Mouse (Mus musculus): ENCODE results near the gene Nav2. TPM values are rescaled to one million over a fixed set of nuclear protein-coding genes. Genes with fewer than 3 reads are reported as not detected.

Nav2 gene
- polyA plus RNA-seq, 1 experiment from 2014 or later = 28.1 TPM

- 51% methylated on average over 7 of the region's 7 CpGs for WGBS
- Histone ChIP-seq H3K4me2 (no peak overlapping the region), H3K27ac (ENCODE audit: poor library complexity, severe bottlenecking) (no peak overlapping the region), H3K36me3 (no peaks in the 10 kb centered on the region), H3K9me3 (replicated peaks) (no peaks in the 10 kb centered on the region), H3K27me3 (replicated peaks) (no peaks in the 10 kb centered on the region), H3K4me1 (replicated peaks) (peaks cover 31% of the 10 kb centered on the region), H3K9ac (no peak overlapping the region), H3K4me3 (no peak overlapping the region)
- ATAC-seq (ENCODE audit: insufficient number of reproducible peaks, low FRiP score) = no peak
Observed at GRCm38 (mm10) chr7:49006886-49007285, 98.4 kb downstream of the Nav2 start.

DNA sequence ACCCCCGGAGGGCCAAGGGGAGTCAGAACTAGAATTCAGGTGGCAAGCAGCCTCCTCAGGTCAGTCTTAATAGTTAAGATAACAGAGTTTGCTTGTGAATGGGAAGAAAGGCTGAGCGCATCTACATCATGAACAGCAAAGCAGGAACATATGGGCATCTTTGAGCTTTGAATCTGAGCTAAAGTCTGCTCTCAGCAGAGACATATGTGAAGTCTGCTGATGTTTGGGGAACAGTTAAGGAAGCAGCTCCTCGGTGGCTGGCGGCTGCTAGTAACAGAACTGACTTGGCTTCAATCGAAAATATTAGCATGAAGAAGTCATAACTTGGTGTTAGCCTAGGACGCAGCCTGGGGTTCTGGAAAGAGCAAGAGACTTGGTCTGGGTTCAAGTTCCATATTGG lies 102.2 kb downstream of the Nav2 start:
- no peak for ATAC-seq (ENCODE audit: insufficient number of reproducible peaks, low FRiP score)
- Histone ChIP-seq H3K9ac (no peak overlapping the region), H3K27ac (ENCODE audit: poor library complexity, severe bottlenecking) (no peak overlapping the region), H3K9me3 (replicated peaks) (no peaks in the 10 kb centered on the region), H3K4me2 (no peak overlapping the region), H3K4me3 (no peak overlapping the region), H3K27me3 (replicated peaks) (no peaks in the 10 kb centered on the region), H3K4me1 (replicated peaks) (0 out of 2 replicates have a peak, but pooled peaks cover 14% of the 10 kb centered on the region), H3K36me3 (no peaks in the 10 kb centered on the region)
- 88% methylated on average over 6 of the region's 6 CpGs for WGBS

- WGBS = 52% methylated on average over 1 of the region's 1 CpGs
- Histone ChIP-seq H3K27ac (ENCODE audit: poor library complexity, severe bottlenecking) (no peak overlapping the region), H3K4me3 (no peak overlapping the region), H3K27me3 (replicated peaks) (no peaks in the 10 kb centered on the region), H3K9ac (no peak overlapping the region), H3K36me3 (no peaks in the 10 kb centered on the region), H3K4me2 (no peak overlapping the region), H3K4me1 (replicated peaks) (0 out of 2 replicates have a peak, but pooled peaks cover 7% of the 10 kb centered on the region), H3K9me3 (replicated peaks) (no peaks in the 10 kb centered on the region)
- no peak for ATAC-seq (ENCODE audit: insufficient number of reproducible peaks, low FRiP score)
Observed at GRCm38 (mm10) chr7:49012027-49012426, 103.5 kb downstream of the Nav2 start.

GRCm38 (mm10) chr7:49014480-49014879 lies 106.0 kb downstream of the Nav2 start:
- Histone ChIP-seq H3K4me2 (no peak overlapping the region), H3K4me1 (replicated peaks) (0 out of 2 replicates have a peak, but pooled peaks cover 5% of the 10 kb centered on the region), H3K9ac (no peak overlapping the region), H3K27ac (ENCODE audit: poor library complexity, severe bottlenecking) (no peak overlapping the region), H3K4me3 (no peak overlapping the region), H3K36me3 (no peaks in the 10 kb centered on the region), H3K27me3 (replicated peaks) (no peaks in the 10 kb centered on the region), H3K9me3 (replicated peaks) (no peaks in the 10 kb centered on the region)
- ATAC-seq (ENCODE audit: insufficient number of reproducible peaks, low FRiP score) = no peak
- 79% methylated on average over 10 of the region's 10 CpGs for WGBS

DNA sequence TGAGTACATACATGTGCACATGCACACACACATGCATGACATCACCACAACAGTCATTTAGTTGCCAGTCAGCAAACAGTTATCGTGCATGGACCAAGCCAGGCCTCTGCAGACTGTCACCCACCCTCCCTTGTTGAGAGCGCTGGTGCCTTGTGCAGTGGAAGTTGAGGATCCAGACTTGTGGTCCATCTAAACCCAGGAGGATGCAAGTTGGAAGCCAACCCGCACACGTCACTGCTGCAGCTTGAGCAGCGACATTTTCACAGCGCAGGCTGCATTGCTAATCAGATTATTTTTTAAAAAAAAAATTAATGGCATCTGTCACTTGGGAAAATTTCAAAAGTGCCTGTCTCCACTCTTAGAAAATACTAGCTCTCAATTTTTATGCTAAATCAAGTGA lies 106.8 kb downstream of the Nav2 start:
- no peak for ATAC-seq (ENCODE audit: insufficient number of reproducible peaks, low FRiP score)
- Histone ChIP-seq H3K9ac (no peak overlapping the region), H3K4me3 (no peak overlapping the region), H3K9me3 (replicated peaks) (no peaks in the 10 kb centered on the region), H3K27ac (ENCODE audit: poor library complexity, severe bottlenecking) (no peak overlapping the region), H3K4me2 (no peak overlapping the region), H3K27me3 (replicated peaks) (no peaks in the 10 kb centered on the region), H3K4me1 (replicated peaks) (0 out of 2 replicates have a peak, but pooled peaks cover 5% of the 10 kb centered on the region), H3K36me3 (no peaks in the 10 kb centered on the region)
- 87% methylated on average over 6 of the region's 6 CpGs for WGBS

GRCm38 (mm10) chr7:49016088-49016487 lies 107.6 kb downstream of the Nav2 start:
- ATAC-seq (ENCODE audit: insufficient number of reproducible peaks, low FRiP score) = no peak
- Histone ChIP-seq H3K4me2 (no peak overlapping the region), H3K27me3 (replicated peaks) (no peaks in the 10 kb centered on the region), H3K9me3 (replicated peaks) (no peaks in the 10 kb centered on the region), H3K36me3 (no peaks in the 10 kb centered on the region), H3K4me1 (replicated peaks) (0 out of 2 replicates have a peak, but pooled peaks cover 5% of the 10 kb centered on the region), H3K27ac (ENCODE audit: poor library complexity, severe bottlenecking) (no peak overlapping the region), H3K9ac (no peak overlapping the region), H3K4me3 (no peak overlapping the region)
- 57% methylated on average over 2 of the region's 2 CpGs for WGBS

DNA sequence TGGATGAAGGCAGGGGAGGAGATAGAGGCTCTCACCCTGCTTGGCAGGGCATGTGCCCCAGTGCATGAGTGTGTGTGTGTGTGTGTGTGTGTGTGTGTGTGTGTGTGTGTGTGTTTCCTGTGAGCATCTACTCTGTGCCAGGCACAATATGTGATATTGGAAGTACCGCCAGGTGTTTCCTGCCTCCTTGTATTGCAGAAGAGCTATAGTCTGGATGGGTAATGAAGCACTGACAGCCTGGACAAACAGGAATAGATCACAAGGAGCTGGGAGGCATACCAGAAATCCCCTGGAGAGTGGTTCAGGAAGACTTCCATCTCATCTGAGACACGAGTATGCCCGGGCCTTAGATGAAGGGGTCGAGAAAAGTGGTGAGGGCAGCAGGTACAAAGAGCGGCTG lies 109.3 kb downstream of the Nav2 start:
- H3K9me3 ChIP-seq (replicated peaks) = no peaks in the 10 kb centered on the region
- H3K4me3 ChIP-seq = no peak overlapping the region
- no peak overlapping the region for H3K27ac ChIP-seq (ENCODE audit: poor library complexity, severe bottlenecking)
- H3K27me3 ChIP-seq (replicated peaks) = no peaks in the 10 kb centered on the region
- WGBS = 71% methylated on average over 5 of the region's 5 CpGs
- 0 out of 2 replicates have a peak, but pooled peaks cover 2% of the 10 kb centered on the region for H3K4me1 ChIP-seq (replicated peaks)
- H3K9ac ChIP-seq = no peak overlapping the region
- no peaks in the 10 kb centered on the region for H3K36me3 ChIP-seq
- ATAC-seq (ENCODE audit: insufficient number of reproducible peaks, low FRiP score) = no peak
- H3K4me2 ChIP-seq = no peak overlapping the region

GRCm38 (mm10) chr7:49018478-49018914 lies 110.0 kb downstream of the Nav2 start:
- no peak overlapping the region for H3K4me2 ChIP-seq
- no peak overlapping the region for H3K9ac ChIP-seq
- no peak for ATAC-seq (ENCODE audit: insufficient number of reproducible peaks, low FRiP score)
- no peaks in the 10 kb centered on the region for H3K9me3 ChIP-seq (replicated peaks)
- H3K4me1 ChIP-seq (replicated peaks) = no peaks in the 10 kb centered on the region
- no peak overlapping the region for H3K4me3 ChIP-seq
- 62% methylated on average over 7 of the region's 7 CpGs for WGBS
- H3K27me3 ChIP-seq (replicated peaks) = no peaks in the 10 kb centered on the region
- no peaks in the 10 kb centered on the region for H3K36me3 ChIP-seq
- no peak overlapping the region for H3K27ac ChIP-seq (ENCODE audit: poor library complexity, severe bottlenecking)

- no peaks in the 10 kb centered on the region for H3K36me3 ChIP-seq
- no peak overlapping the region for H3K4me2 ChIP-seq
- no peak overlapping the region for H3K27ac ChIP-seq (ENCODE audit: poor library complexity, severe bottlenecking)
- H3K9ac ChIP-seq = no peak overlapping the region
- no peak overlapping the region for H3K4me3 ChIP-seq
- H3K27me3 ChIP-seq (replicated peaks) = no peaks in the 10 kb centered on the region
- WGBS = 63% methylated on average over 8 of the region's 8 CpGs
- no peak for ATAC-seq (ENCODE audit: insufficient number of reproducible peaks, low FRiP score)
- H3K9me3 ChIP-seq (replicated peaks) = no peaks in the 10 kb centered on the region
- H3K4me1 ChIP-seq (replicated peaks) = peaks cover 20% of the 10 kb centered on the region
Observed at GRCm38 (mm10) chr7:49025026-49025815, 116.7 kb downstream of the Nav2 start.

- 71% methylated on average over 3 of the region's 3 CpGs for WGBS
- Histone ChIP-seq H3K27me3 (replicated peaks) (no peaks in the 10 kb centered on the region), H3K36me3 (no peaks in the 10 kb centered on the region), H3K9me3 (replicated peaks) (no peaks in the 10 kb centered on the region), H3K4me2 (no peak overlapping the region), H3K4me1 (replicated peaks) (peaks cover 20% of the 10 kb centered on the region), H3K4me3 (no peak overlapping the region), H3K9ac (no peak overlapping the region), H3K27ac (ENCODE audit: poor library complexity, severe bottlenecking) (no peak overlapping the region)
- ATAC-seq (ENCODE audit: insufficient number of reproducible peaks, low FRiP score) = no peak
Observed at GRCm38 (mm10) chr7:49025991-49026390, 117.5 kb downstream of the Nav2 start.

GRCm38 (mm10) chr7:49026466-49026865 lies 118.0 kb downstream of the Nav2 start:
- H3K27ac ChIP-seq (ENCODE audit: poor library complexity, severe bottlenecking) = no peak overlapping the region
- H3K9me3 ChIP-seq (replicated peaks) = no peaks in the 10 kb centered on the region
- no peak for ATAC-seq (ENCODE audit: insufficient number of reproducible peaks, low FRiP score)
- no peaks in the 10 kb centered on the region for H3K27me3 ChIP-seq (replicated peaks)
- H3K4me3 ChIP-seq = no peak overlapping the region
- no peaks in the 10 kb centered on the region for H3K36me3 ChIP-seq
- no peak overlapping the region for H3K4me2 ChIP-seq
- H3K4me1 ChIP-seq (replicated peaks) = peaks cover 20% of the 10 kb centered on the region
- 47% methylated on average over 5 of the region's 5 CpGs for WGBS
- H3K9ac ChIP-seq = no peak overlapping the region
